Mouse (Mus musculus) WW6 (cell line): Measurements from ENCODE around the gene Angptl4.
A peak's percentile ranks its signal among the peaks of the same experiment; 100 is the strongest.
"Not testable (repeated sequence)": the region's sequence is repeated elsewhere in the genome, so short reads cannot be mapped to it uniquely, and the experiment has no call there.

Experiments
- DNase-seq: peaks from one replicate; pipeline ENCODE4 v3.0.0-alpha.2; 2013; ENCODE audit warnings: low read depth, low spot score

The Angptl4 gene

GRCm38 (mm10) chr17:33781124-33781977 is at the start of gene Angptl4:
Gene Angptl4, minus strand, starts transcription at chr17:33781830.
- peak; percentile 57 for DNase-seq

DNA sequence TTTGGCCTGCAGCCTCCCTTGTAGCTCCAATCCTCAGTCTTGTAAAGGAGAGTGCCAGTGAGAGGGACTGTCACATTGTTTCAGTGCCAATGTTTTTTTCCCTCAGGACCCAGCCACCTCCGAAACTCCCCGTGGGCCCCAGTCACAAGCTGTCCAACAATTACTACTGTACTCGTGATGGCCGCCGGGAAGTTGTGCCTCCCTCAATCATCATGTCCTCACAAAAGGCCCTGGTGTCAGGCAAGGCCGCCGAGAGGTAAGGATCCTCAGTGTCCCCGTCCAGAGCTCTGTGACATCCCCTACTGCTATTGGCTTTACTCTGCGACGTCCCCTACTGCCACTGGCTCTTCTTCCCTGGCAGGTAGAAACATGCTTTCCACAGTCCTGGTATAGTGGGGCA is 47.9 kb upstream of the Angptl4 start:
- no peak for DNase-seq

DNA sequence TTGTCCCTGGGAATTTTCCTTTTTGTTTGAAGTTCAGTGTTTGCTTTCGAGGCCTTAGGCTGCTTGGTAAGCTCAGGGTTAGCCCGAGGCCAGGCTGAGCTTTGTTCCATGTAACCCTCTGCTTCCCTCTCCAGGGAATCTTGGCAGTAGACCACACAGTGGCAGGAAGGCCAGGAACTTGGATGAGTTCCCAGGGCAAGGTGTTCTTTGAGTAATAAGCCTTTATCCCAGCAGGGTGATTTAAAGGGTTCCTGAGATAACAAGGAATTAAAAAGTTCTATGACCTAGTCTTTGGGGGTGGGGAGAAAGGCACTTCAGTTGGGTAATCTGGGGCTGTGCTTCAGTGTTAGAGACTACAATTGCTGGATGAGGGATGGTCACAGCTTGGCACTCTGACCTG is 47.3 kb upstream of the Angptl4 start:
- no peak for DNase-seq

- no peak for DNase-seq
These were observed 45.2 kb upstream of the Angptl4 start for GRCm38 (mm10) chr17:33826850-33827249.

- DNase-seq: no peak
These were observed 43.8 kb upstream of the Angptl4 start for GRCm38 (mm10) chr17:33825462-33825861.

- DNase-seq: not testable (repeated sequence)
These were observed 43.3 kb upstream of the Angptl4 start for GRCm38 (mm10) chr17:33824997-33825330.

DNA sequence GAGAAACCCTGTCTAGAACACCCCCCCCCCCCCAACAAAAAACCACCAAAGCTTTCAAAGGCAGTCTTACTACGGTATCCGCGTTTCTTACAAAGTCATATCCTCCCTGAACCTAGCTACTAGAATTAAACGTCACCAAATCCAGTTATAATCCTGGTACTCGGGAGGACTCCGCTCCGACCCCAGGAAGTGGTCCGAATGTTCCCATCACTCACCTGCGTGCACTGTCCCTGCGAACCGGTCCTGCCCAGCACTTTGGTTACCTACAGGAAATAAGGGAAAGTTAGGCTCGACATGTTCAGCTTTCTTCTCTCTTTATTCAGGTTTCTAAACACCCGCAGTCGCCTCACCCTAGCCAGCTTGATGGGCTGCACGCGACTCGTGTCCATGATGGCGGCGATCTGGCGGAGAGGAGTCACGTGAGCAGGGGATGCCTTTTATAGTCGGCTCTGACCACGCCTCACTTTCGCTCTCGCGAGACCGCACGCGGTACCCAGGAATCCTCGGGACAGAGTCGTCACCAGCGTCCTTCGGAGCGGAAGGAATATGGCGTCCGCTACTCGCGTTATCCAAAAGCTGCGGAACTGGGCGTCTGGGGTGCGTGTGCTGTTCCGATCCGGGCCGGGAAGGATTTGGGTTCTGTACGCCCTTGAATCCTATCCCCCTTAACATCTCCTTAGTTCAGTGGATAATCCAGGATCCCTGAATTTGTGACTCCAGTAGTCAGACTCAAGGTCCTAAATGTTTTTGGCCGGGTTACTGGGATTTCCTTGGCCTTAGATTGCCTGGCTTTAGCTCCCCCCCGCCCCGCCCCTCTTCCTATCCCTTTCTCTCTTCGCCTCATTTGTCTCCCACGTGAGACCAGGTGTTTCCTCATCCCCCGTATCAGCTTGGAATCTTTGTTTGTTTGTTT is 42.7 kb upstream of the Angptl4 start, which contains the start of the genes Rps28 and Ndufa7:
Gene Rps28, minus strand, starts transcription at position 479 of the 913 bp plus-strand sequence.
Gene Ndufa7, plus strand, starts transcription at position 489 of the 913 bp plus-strand sequence.
- DNase-seq: peak; percentile 93

- DNase-seq: not testable (repeated sequence)
These were observed 41.5 kb upstream of the Angptl4 start for GRCm38 (mm10) chr17:33823171-33823570.

DNA sequence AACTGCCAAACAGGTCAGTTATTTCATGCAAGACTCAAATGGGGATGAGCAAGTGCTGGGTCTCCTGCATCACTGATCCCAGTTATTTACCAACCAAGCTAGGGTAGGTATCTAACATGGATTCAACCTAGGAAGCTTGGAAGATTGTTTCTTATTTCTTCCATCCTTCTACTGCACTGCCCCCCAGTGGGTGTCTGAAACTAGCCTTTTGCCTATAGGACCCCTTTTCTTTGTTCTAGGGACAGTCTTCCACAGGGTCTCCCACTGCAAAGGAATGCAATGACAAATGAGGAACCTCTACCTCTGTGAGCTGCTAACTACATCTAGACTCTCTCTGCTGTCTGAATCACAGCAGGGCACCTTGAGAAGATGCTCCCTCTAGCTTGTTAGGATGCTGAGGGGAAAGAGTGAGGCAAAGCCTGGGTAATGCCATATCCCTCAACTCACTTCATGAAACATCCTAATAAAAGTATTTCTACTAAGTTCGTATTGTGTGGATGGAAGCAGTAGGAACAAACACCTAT is 40.9 kb upstream of the Angptl4 start:
- DNase-seq: no peak

GRCm38 (mm10) chr17:33817969-33818643 is 36.5 kb upstream of the Angptl4 start:
- no peak for DNase-seq

DNA sequence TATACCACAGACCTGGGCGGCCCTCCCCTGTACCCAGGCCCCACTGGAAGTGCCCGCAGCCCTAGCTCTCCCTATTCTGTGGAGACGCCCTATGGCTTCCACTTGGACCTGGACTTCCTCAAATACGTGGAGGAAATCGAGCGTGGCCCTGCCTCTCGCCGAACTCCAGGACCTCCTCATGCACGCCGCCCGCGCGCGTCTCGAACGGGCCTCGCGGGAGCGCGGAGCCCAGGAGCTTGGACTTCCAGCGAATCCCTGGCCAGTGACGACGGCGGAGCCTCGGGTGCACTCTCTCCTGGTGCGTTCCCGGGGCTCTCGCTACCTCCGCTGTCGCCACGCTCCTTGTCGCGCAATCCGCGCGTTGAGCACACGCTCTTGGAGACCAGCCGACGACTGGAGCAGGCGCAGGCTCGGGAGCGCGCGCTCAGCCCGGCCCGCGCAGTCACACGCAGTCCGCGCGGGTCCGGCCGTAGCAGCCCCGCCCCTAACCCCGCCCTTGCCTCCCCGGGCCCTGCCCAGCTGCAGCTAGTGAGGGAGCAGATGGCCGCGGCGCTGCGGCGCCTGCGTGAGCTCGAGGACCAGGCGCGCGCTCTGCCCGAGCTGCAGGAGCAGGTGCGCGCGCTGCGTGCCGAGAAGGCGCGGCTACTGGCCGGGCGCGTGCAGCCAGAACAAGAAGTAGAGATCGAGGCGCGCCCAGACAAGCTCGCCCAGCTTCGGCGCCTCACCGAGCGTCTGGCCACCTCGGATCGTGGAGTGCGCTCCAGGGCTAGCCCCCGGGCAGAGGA is 35.7 kb upstream of the Angptl4 start:
- peak; percentile 89 for DNase-seq

- no peak for DNase-seq
These were observed 35.0 kb upstream of the Angptl4 start for GRCm38 (mm10) chr17:33816612-33817011.

- DNase-seq: no peak
These were observed 33.8 kb upstream of the Angptl4 start for GRCm38 (mm10) chr17:33815399-33815798.

- DNase-seq: no peak
These were observed 31.4 kb upstream of the Angptl4 start for GRCm38 (mm10) chr17:33812990-33813389.

GRCm38 (mm10) chr17:33812475-33812874 is 30.8 kb upstream of the Angptl4 start:
- no peak for DNase-seq

DNA sequence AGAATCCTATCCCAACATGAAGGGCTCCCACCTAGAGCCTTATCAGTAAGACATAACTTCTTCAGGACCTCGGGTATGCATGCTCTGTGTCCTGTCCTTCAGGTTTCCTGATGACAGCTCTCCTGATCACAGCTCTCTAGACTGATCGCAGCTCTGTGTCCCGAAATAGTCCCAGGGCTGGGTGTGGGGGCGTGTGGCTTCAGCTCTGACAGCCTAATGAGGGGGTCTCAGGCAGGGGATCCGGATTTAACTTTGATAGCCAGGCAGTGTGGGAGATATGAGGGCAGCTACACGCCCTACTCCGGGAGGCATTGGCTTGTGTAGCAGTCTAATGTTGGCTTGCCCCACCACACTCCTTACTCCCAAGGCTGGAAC is 29.5 kb upstream of the Angptl4 start:
- DNase-seq: no peak

- peak; percentile 91 for DNase-seq
These were observed 28.9 kb upstream of the Angptl4 start, which contains the start of gene Kank3 for GRCm38 (mm10) chr17:33810334-33811141. Gene Kank3, plus strand, starts transcription at chr17:33810519.

GRCm38 (mm10) chr17:33808192-33808591 is 26.6 kb upstream of the Angptl4 start:
- DNase-seq: no peak

DNA sequence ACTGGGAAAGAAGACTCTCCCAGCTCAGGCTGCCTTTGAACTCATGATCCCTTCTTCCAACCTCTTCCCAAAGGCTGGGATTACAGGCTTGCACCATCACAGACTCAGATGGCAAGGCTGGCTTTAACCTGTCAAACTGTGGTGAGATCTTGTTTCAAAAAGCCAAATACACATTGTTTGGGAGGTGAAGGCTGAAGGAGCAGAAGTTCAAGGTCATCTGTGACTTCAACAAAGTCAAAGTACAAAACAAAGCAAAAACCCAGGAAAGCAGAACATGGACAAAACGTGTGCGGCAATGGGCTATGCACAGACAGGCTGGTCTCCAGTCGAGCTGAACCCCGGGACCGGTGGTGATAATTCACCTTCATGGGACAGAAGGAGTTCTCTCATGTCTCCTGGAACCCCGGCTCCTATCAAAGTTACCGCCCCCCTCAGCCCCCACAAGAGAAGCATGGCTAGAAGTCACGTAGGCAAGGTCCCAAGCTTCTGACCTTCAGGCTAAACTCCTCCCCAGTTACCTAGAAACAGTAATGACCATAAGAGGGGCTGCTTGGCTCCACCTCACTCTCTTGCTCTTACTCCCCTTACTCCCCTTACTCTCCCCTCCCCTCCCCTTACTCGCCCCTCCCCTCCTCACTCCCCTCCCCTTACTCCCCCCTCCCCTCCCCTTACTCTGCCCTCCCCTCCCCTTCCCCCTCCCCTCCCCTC is 25.7 kb upstream of the Angptl4 start:
- no peak for DNase-seq
